Mouse (Mus musculus) brain, adult 2 months (tissue): ENCODE measurements around the gene Prpf31.

Experiments used
- DNase-seq: peaks from one replicate; pipeline ENCODE4 v3.0.0; 2011; ENCODE audit warnings: low read depth, low spot score

Prpf31 gene

DNA sequence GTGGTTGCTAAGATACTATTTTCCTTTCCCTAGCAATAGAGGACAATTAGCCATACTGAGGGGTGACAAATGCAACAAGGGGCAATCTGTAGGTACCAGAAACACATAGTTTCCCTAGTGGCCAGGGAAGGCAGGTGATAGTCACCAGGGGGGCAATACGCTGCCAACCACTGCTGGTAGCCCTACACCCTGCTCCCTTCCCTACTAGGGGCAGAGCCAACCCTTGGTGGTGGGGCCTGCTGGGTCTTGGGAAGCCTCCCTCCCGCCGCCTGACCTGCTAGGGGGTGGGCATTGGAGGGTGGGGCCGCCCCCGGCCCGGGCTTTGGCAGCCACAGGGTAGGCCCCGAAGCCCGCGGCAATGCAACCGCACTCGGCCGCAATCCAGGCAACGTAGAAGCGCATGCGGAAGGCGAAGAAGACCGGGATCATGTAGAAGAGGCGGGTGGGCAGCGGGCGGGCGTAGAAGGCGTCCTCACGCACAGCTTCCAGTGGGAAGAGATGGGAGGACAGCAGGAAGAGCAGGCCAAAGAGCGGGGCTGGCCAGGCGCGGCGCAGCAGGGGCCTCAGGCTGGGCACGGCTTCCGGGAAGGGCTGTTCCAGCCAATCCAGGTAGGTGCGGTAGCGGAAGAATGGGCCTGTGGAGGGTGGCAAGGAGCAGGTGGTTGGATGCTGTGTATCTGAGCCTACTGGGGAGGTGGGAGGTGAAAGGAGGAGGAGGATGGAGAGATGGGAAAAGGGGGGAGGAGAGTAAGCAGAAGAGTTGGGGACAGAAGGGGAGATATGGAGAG is 55.8 kb downstream of the Prpf31 start:
- DNase-seq = no peak

DNA sequence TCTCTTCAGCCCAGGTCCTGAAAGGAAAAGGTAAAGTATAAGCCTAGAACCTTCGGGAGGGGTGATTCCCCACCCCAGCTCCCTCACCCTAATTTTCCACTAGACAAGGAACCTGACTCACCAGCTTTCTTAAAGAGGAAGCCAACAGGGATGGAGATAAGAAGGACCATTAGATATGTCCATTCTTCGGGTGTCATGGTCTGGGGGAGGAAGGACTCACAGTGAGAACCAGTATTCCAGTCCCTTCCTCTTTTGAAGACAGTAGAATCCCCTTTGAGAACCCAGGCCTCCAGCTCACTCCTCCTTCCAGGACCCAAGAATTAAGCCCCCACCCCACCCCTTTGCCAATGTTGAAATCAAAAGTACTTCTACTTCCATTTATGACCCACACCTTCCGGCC is 62.1 kb downstream of the Prpf31 start:
- no peak for DNase-seq
